Mouse (Mus musculus) urinary bladder, postnatal 4 days (tissue): Measurements from ENCODE around the gene Prl3b1.

Experiments
- DNase-seq, 2 experiments: peaks; one replicate each; pipeline ENCODE4 v3.0.0; 2021 to 2022; ENCODE audit warnings: low spot score in 2 of 2

Prl3b1 gene

GRCm38 (mm10) chr13:27241547-27241946 lies at the start of gene Prl3b1:
Gene Prl3b1 (plus strand): TSS chr13:27241847.
- DNase-seq = no peak

GRCm38 (mm10) chr13:27196359-27196758 lies 45.3 kb upstream of the Prl3b1 start, which contains the start of gene Prl3c1:
Gene Prl3c1 (plus strand): TSS chr13:27196659.
- no peak for DNase-seq

- DNase-seq = no peak
These were observed 17.5 kb downstream of the Prl3b1 start, which contains the start of gene Prl3a1 for GRCm38 (mm10) chr13:27259136-27259535. Gene Prl3a1 (plus strand): TSS chr13:27259436.
